Mouse (Mus musculus) C2C12 (cell line): Measurements from ENCODE around the gene Arf3.
"Not testable (repeated sequence)": the region's sequence is repeated elsewhere in the genome, so short reads cannot be mapped to it uniquely, and the experiment has no call there.

Experiments used
- CEBPB ChIP-seq: IDR thresholded peaks from one replicate; pipeline ENCODE4 v1.6.1; 2011; ENCODE audit warnings: low read depth, mild to moderate bottlenecking, control low read depth, moderate library complexity
- CTCF ChIP-seq: IDR thresholded peaks from one replicate; pipeline ENCODE4 v1.5.1; 2011; ENCODE audit not compliant: control insufficient read depth, insufficient read depth, insufficient read length
- FOSL1 ChIP-seq: IDR thresholded peaks from one replicate; pipeline ENCODE4 v1.8.0; 2011; ENCODE audit warnings: mild to moderate bottlenecking, low read length; ENCODE audit not compliant: poor library complexity, insufficient read depth, severe bottlenecking
- MAX ChIP-seq: IDR thresholded peaks from one replicate; pipeline ENCODE4 v1.6.1; 2011; ENCODE audit warnings: mild to moderate bottlenecking, control low read depth
- MYOG ChIP-seq: IDR thresholded peaks from one replicate; pipeline ENCODE4 v1.6.1; 2011; ENCODE audit not compliant: control insufficient read depth, insufficient read length; ENCODE audit errors: extremely low read depth
- USF1 ChIP-seq: IDR thresholded peaks from one replicate; pipeline ENCODE4 v1.6.1; 2011; ENCODE audit warnings: low read depth, mild to moderate bottlenecking, control low read depth, moderate library complexity

GRCm38 (mm10) chr15:98810212-98810611, 47.2 kb upstream of the Arf3 start:
- not testable (repeated sequence) for TF ChIP-seq MAX, CTCF, CEBPB, MYOG, USF1, FOSL1
